Mouse (Mus musculus) spleen, adult 18-20 months (tissue): ENCODE results near the gene Fbf1.
A peak's percentile ranks its signal among the peaks of the same experiment; 100 is the strongest.

Experiments
- DNase-seq, 2 experiments: peaks; one replicate each; pipeline ENCODE4 v3.0.0; 2022; ENCODE audit warnings: mixed read lengths in 2 of 2

The Fbf1 gene

GRCm38 (mm10) chr11:116167884-116168439, at the start of gene Fbf1:
Fbf1 (minus strand) TSS chr11:116168166.
- peak; percentile 87 to 92 for DNase-seq

- DNase-seq: no peak
These were observed 48.6 kb upstream of the Fbf1 start for GRCm38 (mm10) chr11:116216549-116216948.

GRCm38 (mm10) chr11:116215991-116216390, 48.0 kb upstream of the Fbf1 start:
- no peak for DNase-seq

GRCm38 (mm10) chr11:116215181-116215580, 47.2 kb upstream of the Fbf1 start:
- no peak for DNase-seq

GRCm38 (mm10) chr11:116213877-116214510, 46.0 kb upstream of the Fbf1 start:
- DNase-seq: no peak

DNA sequence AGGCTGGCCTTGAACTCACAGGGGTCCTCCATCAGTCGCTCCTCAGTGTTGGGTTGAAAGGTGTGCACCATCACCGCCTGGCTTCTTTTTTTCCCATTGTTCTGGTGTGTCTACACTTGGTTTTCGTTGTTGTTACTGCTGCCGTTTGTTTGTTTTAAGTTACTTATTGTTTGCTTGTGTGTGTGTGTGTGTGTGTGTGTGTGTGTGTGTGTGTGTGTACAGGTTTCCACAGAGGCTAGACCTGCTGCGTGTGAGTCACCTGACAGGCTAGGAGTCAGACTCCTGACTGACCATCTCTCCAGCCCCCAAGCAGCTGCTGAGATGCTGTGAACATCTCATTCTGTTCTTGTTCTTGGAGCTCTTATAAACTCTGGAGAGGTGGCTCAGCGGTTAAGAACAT, 44.9 kb upstream of the Fbf1 start:
- DNase-seq: no peak

DNA sequence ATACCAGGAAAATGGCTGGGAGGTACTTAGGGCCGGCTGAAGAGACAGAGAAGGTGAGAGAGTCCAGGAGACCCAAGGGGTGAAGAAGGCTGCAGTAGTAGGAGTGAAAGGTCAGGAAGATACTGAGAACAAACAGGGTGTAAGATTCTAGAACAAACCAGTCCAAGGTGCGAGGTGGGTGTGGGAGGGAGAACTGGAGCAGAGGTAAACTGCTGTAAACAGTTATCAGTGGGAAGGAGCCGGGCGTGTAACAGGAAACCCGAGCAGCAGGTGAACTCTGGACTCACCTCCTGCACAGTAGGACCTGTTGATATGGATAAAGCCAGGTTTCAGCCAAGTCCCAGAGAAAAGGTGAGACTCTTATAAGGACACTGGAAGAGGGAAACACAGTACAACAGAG, 42.7 kb upstream of the Fbf1 start:
- DNase-seq: no peak

GRCm38 (mm10) chr11:116209257-116209656, 41.3 kb upstream of the Fbf1 start:
- DNase-seq: no peak

- no peak for DNase-seq
These were observed 40.7 kb upstream of the Fbf1 start for GRCm38 (mm10) chr11:116208660-116209059.

- DNase-seq: no peak
These were observed 38.7 kb upstream of the Fbf1 start for GRCm38 (mm10) chr11:116206678-116207077.

GRCm38 (mm10) chr11:116203150-116203549, 35.2 kb upstream of the Fbf1 start:
- no peak for DNase-seq

DNA sequence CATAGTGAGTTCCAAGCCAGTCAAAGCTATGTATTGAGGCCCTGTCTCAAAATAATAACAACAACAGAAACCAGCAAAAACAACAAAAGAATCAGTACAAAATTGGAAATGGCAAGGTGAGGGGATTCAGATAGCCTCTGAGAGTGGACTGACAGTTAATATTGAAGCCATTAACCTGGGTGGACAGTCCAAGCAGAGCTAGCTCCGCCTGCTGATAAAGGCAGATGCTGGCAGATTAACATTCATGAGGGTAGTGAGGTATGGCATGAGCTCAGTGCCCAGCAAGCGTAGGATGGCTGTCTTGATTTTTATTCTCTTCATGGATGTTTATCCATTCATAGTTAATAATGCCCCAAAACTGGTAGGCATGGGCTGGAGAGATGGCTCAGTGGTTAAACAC, 33.2 kb upstream of the Fbf1 start:
- no peak for DNase-seq

GRCm38 (mm10) chr11:116198639-116199531, 30.9 kb upstream of the Fbf1 start, which contains the start of the genes Ten1 and Acox1:
Ten1 (plus strand) TSS chr11:116198855.
Acox1 (minus strand) TSS chr11:116199045.
- DNase-seq: peak; percentile 91 to 95

DNA sequence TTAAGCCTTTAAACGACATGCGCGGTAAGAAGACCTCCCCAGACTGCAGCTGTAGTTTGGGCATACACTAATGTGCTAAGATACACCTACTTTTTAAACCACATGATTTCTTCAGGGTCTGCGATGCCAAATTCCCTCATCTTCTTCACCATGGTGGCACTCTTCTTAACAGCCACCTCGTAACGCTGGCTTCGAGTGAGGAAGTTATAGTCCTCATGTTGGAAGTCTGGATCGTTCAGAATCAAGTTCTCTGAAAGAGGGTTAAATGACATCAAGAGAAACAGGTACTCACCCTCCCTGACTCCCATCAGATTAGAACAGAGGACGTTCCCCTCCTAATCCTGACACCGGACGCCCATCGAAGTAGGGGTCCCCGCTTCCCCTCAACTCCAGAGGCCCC, 30.2 kb upstream of the Fbf1 start:
- DNase-seq: no peak

DNA sequence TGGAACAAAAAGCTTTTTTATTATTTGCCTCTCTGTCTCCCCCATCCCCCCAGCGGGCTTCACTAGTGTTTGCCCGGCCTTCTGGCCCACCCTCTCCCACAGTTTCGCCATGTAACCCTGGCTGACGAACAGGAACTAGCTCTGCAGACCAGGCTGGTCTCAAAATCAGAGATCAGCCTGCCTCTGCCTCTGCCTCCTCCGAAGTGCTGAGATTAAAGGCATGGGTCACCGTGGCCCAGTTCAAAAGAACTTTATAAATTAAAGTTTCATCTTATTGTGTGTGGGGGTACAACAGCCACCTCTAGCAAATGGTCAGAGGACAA, 29.6 kb upstream of the Fbf1 start:
- DNase-seq: no peak

DNA sequence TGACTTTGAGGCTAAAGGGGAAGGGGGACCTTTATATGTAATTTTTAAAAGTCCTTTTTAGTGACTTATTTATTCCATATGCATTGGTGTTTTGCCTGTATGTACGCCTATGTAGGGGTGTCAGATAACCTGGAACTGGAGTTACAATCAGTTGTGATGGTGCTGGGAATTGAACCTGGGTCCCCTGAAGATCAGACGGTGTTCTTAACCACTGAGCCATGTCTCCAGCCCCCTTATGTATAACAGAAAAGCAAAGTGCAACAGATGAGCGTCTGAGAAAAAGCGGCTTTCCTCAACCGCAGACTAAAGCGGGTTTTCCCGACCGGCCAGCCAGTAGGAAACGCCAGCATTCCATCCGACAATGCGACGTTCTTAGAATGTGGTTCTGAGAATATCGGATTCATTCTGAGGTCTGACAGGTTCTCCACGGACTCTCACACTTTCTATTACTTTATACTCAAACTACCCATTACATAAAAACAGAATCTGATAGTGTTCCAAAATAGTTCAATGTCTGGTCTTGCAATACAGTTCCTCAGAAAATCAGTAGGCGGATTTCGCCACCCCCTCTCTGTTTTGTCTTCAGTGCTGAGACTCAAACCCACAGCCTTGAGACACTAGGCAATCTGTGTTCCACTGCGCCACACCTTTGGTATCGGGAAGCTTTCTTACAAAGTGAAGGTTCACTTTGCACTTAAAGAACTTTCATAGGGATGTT, 29.1 kb upstream of the Fbf1 start:
- no peak for DNase-seq

GRCm38 (mm10) chr11:116196336-116196735, 28.4 kb upstream of the Fbf1 start:
- no peak for DNase-seq

- DNase-seq: no peak
These were observed 27.3 kb upstream of the Fbf1 start for GRCm38 (mm10) chr11:116195252-116195651.

DNA sequence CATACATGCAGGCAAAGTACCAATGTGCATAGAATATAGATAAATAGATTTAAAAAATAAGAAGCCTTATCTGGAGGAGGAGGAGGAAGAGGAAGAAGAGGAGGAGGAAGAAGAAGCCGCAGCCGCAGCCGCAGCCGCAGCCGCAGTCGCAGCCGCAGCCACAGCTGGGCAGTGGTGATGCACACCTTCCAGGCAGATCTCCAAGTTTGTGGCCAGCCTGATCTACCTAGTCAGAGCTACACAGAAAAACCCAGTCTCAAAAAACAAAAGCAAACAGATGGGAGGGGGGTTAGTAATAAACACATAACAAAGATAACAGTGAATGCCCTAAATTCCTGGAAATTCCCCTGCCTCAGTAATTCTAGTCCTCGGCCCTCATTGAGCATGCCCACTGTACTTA, 26.7 kb upstream of the Fbf1 start:
- no peak for DNase-seq

DNA sequence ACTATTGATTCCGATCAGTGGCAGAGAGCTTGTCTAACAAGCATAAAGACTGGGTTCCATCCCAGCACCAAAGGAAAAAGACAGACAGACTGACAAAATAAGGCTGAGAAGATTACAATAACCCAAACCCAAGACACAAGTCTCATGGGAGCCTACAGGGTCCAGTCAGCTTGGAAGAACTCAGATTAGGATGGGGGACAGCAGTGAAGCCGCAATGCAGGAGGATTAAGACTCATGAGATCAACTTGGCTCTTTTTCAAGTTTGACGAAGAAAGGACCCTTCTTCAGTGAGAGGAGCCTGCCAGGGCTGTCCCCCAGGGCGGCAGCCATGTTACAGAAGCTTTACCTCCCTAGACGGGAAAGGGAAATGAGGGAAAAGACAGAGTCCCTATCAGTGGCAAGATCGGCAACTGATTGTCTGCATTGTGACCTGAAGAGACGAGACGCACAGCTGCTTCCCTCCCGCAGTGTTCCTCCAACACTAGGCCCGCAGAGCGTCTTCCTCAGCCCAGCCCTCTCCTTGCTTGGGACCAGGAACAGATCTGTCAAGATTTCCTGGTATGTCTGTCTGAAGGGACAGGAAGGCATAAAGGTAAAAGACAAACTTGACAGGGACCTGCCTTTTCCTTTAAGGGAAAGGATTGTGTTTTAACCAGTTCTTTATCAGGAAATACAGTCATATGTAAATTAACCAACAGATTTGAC, 19.4 kb upstream of the Fbf1 start:
- no peak for DNase-seq

GRCm38 (mm10) chr11:116186360-116186759, 18.4 kb upstream of the Fbf1 start:
- no peak for DNase-seq

GRCm38 (mm10) chr11:116185836-116186235, 17.9 kb upstream of the Fbf1 start:
- no peak for DNase-seq
